Mouse (Mus musculus) natural killer cell, adult 2 months (primary cell): Measurements from ENCODE around the gene Pcdh19.

Source experiments
- DNase-seq, 2 experiments: peaks; one replicate each; pipeline ENCODE4 v3.0.0; 2022; ENCODE audit warnings: low spot score in 2 of 2

Gene Pcdh19

DNA sequence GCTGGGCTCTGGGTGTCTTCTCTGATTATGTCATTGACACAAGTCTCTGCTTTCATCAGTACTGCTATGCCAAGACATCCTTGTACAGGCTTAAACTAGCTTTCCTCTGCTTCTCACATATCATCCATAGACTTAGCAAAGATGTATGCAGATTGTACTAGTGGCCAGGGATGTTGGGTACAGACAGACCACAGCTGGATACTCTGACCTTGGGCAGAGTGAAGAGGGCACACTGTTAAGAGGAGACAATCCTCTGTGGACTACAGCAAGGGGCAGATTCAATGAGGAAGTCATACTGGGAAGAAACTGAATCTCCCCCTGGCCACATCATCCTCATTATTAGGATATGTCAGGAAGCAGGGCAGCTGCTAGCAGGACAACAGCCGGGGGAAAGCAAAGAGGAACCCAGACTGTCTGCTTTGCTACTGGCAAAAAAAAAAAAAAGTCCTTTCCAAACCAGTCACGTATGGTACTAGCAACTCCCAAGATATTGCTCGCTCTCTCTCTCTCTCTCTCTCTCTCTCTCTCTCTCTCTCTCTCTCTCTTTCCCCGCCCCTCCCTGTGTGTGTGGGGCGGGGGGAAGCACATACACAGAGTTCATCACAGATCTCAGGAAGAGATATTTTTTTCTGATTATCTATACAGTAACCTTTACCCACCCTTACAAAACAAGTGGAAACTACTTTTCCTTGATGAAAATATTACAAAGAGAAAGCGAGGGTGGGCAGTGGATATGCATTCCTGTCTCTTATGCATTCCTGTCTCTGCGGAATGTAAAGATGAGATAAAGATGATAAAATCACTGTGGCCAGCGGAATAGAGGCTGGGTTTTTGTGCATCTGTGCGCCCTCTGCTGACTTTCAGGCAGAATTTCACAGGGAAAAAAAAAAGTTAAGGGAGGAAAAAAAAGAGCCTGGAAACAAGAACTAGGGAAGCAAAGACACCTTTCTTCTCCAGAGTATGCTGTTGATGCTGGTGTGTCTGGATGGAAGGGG, 31.2 kb downstream of the Pcdh19 start:
- no peak for DNase-seq

DNA sequence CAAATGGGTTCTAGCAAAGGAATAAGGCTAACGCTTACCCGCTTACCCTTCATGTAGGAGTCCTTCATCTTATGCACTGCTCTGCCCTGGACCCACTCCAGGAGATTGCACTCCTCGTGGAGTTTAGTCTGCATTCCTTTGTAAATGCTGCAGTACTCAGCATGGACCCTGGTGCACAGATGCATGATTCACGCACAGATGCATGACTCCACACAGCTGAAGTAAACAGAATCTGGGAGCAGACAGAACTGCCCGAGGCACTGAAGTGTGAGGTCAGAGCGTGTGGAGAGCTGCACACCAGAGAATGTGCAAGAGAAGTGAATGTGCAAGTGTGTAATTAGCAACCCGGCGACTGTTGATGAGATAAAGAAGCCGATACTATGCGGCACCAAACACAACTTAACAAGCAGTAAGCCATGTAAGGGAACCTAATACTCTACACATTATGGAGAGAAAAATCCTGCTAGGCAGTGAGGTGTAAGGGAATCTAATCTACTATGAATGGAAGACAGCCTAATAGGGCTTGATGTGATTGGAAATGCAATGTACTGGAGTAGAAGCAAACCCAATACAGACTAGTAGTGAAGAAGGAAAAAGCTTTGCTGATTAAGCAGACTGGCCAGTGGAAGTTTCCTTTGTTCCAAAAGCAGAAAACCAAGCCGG, 32.8 kb downstream of the Pcdh19 start:
- no peak for DNase-seq

DNA sequence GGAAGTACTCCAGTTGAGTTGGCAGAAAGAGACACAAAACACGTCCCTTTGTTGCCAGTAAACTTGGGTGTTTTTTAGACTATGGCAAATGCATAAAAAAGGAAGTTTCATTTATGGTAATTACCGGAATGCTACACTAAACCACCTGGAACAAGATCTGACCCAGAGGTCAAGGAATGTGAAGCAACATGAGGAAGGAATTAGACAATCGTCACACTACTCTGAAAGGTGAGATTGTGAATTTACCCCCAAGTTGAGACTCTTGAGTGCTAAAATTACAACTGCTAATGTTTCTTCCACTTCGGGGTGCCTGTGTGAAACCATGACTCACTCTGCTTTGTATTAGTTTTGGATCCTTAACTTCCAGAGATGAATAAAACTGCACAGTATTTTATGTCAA, 33.6 kb downstream of the Pcdh19 start:
- no peak for DNase-seq

DNA sequence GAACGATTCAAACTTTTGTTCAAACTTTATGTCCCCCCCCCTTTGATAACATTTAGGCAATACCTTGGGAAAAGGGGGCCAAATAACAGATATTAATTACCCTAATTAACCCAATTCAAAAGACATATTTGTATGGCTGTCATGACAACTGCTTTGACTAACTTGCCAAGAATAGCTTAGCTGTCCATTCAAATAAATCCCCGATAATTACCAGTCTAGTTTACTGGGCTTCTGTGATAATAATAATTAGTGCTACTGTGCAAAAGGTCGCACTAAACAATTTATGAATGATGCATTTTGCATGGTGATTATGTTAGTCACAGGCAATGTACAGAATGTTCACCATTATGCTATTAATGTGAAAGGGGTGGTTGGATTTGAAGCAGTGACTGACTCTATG, 35.7 kb downstream of the Pcdh19 start:
- no peak for DNase-seq

DNA sequence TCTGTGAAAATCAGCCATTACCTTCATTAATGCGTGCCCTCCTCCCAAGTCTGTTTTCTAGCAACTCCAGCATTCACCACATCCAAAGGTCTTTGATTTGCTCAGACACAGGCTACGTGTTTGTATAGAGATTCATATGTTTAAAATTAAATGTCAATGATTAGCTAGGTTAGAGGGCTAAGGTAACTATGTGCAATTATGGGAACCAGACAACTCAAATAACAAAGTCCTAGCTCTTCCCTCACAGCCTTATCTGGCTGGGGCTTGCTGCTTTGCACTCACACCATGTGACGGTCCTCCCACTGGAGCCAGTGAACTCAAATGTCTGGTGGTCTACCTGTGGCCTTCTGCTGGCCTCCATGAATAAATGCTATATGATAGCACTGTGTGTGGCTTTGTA, 38.4 kb downstream of the Pcdh19 start:
- DNase-seq: no peak

DNA sequence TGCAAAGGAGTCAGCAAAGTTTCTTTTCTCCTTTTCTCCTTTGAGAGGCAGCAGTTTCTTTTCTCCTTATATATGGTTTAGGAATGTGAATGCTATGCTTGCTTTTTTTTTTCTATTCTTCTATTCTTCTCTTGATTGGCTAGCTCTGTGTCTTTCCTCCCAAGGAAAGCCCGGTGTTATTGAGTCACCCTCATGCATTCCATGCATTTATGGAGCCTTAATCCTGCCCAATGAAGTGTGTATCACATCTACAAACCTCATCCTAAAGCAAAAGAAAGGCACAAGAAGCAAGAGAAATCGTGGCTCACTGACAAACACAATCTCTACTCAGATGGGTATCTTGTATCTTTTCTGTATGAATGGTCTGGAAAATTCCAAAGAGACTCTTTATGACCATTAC, 41.0 kb downstream of the Pcdh19 start:
- no peak for DNase-seq

DNA sequence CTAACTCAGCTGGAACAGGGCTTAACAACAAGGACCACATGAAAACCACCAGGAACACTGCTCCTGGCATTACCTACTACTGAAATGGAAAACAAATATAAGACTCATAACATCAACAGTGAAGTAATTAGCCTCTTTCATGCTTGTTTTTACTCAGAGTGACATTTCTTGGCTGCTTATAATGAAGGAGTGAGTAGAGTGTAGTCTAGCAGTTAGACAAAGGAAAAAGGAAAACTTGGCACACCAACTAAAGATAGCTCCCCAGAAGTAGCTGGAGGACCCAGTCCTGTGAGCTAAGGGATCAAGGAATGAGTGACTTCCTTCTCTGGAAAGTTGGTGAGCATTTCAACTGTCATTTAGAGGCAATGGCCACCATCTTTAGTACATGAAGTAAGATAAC, 49.3 kb downstream of the Pcdh19 start:
- DNase-seq: no peak

DNA sequence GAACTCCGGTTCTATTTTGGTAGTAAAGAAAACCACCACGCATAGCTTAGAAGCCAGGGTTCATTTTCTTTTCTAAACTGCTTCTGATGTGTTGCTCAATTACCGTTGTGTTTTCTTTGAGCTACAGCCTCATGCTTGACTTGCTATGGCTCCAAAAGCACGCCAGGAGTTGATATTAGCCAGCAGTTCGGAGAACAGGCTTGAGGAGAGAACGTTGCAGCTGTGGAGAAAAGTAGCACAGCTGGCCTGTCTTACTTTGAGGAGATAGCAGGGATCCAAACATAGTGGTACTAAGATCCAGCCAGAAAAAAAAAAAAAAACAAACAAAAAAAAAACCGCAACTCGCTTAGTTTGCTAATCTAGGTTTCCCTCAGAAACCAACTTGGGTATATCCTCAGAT, 59.2 kb downstream of the Pcdh19 start:
- DNase-seq: no peak

DNA sequence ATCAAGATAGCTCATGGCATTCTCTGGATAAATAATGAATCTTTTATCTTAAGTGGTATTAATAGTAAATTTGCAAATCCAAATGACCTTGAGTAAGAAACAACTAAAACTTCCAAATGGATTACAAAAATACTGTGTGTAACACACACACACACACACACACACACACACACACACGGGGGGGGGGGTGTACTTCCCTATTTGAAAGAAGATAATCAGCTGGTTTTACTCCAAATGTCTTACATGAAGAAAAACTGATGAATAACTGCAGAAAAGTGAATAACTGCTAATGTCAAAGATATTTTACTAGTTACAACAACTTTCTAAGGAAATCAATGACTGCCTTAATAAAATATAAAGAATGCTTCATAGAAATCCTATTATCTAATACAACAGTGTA, 70.6 kb downstream of the Pcdh19 start:
- no peak for DNase-seq

DNA sequence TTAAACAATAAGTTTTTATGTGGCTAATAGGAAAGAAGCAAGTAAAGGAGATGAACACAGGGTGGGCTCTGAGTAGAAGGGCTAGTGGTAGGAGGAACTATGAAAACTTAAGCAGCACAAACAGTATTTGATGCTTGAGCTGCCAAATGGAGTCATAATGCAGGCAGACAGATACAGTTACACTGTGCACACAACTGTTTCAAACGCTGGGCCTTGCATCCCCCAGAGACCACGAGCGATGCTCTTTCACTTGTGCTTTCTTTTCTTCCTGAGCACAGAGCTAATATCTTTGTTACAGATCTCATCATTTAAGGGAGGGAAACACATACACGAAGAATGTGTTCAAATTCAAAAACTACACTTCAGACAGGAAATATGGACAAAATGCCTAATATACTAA, 83.0 kb downstream of the Pcdh19 start:
- DNase-seq: no peak

DNA sequence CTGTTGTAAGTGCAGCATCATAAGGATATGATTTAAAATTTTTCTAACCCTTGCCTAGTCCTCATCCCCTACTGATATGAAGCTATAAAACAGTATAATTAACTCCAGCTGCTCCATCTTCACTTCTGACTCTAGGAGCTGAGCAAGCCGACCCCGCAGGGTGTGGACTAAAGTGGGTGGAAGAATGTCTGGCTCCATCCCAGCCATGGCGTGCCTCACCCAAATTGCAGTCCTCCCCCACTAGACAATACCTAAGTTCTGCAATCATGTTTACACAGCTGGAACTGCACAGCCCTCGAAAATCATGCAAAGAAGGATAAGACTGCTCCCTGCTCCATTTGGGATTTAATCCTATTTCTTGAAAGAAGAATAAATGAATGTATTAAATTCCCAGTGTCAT, 84.5 kb downstream of the Pcdh19 start:
- no peak for DNase-seq

DNA sequence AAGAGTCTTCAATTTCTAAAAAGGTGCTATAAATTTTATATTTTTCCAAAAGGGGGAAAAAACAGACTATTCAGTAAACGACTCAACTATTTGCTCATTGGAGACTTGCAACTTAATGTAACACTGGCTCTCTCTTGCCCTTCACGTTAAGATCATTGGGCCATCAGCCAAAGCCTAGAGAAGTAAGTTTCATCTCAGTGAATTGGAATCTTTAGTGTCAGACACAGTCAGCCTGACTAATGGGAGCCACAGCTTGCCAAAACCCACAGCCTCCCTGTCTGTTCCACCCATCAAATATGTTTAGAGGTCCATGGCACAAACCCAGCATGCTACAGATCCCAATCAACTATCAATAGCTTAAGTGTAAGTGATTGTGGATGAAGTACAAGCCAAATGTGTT, 86.7 kb downstream of the Pcdh19 start:
- DNase-seq: no peak

DNA sequence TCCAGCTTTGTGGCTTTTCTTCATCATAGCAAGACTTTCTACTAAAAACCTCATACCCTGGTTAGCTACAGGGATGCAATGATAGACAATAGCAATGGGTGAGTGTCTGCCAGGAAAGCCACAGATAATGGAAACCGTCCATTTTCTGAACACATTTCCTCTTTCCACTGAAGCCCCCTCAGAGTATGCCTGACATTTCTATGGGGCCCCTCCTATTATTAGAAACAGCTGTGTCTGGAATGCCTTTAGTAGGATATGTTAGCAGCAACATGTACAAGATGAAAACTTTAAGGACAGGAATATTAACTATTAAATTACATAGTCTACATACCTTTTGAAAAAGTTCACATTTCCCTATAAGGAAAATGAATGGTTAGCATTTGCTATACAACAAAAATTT, 87.1 kb downstream of the Pcdh19 start:
- no peak for DNase-seq

DNA sequence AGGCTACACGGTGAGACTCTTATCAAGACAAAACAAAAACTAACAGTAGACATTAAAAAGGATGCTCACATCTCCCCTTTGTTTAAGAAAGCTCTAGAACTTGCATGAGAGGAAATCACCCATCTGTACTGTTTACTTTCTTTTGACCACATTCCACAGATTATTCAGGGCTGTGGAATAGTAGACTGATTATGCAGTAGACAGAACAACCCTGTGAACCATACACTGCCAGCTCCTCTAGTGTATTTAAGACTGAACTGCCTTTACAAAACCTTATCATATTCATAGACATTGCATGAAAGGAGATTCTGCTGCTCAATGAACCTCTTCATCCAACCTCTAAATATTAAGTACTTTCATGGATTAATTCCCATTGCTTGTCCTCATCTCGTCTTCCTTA, 87.6 kb downstream of the Pcdh19 start:
- no peak for DNase-seq

DNA sequence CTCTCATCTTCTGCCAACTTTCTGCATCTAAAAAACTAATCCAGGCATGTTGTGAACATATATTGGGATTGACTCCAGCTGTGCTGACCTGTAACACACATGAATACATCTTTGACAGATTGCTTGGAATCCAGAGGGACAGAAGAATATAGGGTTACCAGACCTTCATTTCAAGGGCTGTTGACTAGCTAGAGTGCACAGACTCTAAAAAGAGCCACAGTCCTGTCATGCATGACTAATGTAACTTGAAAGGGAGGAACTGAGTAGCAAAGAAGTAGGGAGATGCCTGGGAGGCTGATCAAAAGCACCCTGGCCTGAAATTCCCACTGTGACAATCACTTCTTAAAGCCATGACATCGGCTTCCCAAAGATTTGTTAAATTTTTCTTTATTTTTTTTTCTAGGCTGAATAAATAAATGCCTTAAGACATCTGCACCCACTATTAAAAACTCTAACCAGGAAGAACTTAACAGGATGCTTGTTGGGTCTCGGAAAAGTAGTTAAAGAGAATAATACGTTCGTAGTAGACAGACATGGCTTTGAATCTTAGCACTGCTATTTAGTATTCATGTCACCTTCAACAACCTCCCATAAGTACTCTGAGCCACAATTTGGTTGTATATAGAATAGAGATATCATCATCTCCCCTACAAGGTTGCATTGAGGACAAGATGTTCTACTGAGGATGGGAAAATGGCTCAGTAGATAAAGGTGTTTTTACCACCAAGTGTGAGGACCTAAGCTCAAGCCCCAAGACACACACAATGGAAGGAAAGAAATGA, 113.0 kb downstream of the Pcdh19 start:
- DNase-seq: no peak

DNA sequence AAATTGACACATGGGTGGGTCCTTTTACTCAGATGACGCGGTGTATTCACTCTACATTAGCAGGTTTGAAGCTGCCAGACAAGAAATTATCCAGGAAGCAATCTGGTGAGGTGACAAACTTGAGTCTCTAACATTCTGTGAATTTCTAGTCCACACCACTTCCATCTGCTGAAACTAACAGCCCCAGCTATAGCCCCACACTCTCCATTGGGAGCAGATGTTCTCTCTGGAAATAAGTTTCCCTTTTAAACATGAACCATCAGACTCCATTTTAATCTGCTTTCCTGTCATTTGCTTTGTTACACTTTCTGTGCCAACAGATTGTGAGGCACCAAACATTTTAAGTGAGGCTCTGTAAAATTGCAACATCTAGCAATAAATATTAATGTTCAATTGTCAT, 123.4 kb downstream of the Pcdh19 start:
- DNase-seq: no peak
